Comparison of ENCODE assay signal across 15 mouse cellular contexts in genomic region chr16:9077451-9077850, GRCm38 (mm10).
"Had no signal": no experiment of that assay in that cellular context is flagged by ENCODE, and none has a peak within 500 bp of the region (broad histone marks: within the 10 kb centered on the region; RNA-seq: fewer than 3 reads in every experiment).

No protein-coding gene starts in this region.

- H3K4me2 ChIP-seq: neural tube, embryonic 15.5 days; stomach, embryonic 15.5 days had no signal

- H3K27me3 ChIP-seq: neural tube, embryonic 15.5 days; stomach, embryonic 15.5 days had no signal

- H3K4me1 ChIP-seq: neural tube, embryonic 15.5 days; stomach, embryonic 15.5 days had no signal

- H3K4me3 ChIP-seq: neural tube, embryonic 15.5 days; stomach, embryonic 15.5 days had no signal

- H3K9me3 ChIP-seq: neural tube, embryonic 15.5 days; stomach, embryonic 15.5 days had no signal

- H3K9ac ChIP-seq: neural tube, embryonic 15.5 days; stomach, embryonic 15.5 days had no signal

- H3K27ac ChIP-seq: neural tube, embryonic 15.5 days; stomach, embryonic 15.5 days; stomach, postnatal 0 days had no signal

- DNase-seq: retina, postnatal 1 day; right cerebral cortex, adult 18-20 months; right cerebral cortex, postnatal 14 days; right cerebral cortex, postnatal 25 days; right cerebral cortex, postnatal 4 days; spleen, adult 18-20 months; thymus, adult 18-20 months; thymus, adult 2 months; thymus, postnatal 14 days; thymus, postnatal 25 days; thymus, postnatal 36 days; thymus, postnatal 4 days had no signal

- H3K36me3 ChIP-seq: neural tube, embryonic 15.5 days; stomach, embryonic 15.5 days had no signal
